Mouse (Mus musculus) kidney, embryonic 16.5 days (tissue): Measurements from ENCODE around the gene Clhc1. TPM values are rescaled to one million over a fixed set of nuclear protein-coding genes. Genes with fewer than 3 reads are reported as not detected.

Experiments
- polyA plus RNA-seq: library from polyadenylated mRNA; unstranded; fragments of >200 nt; fragmentation: Nextera tagmentation; extraction: Ambion mirVana; gene quantifications from 2 replicates; pipeline ENCODE4 v1.2.1, GENCODE M21; 2015

The Clhc1 gene
- polyA plus RNA-seq, 1 experiment from 2014 or later, result 0.15 TPM

Other genes with a start within 250 kb of the Clhc1 start
- 21.4 and 25.7 TPM in 2 replicates for gene Ccdc88a, start 174.3 kb upstream of the Clhc1 start, polyA plus RNA-seq
- 24.5 and 28.8 TPM in 2 replicates for gene Prorsd1, start 32.9 kb upstream of the Clhc1 start, polyA plus RNA-seq
- gene Mtif2, start 21.5 kb upstream of the Clhc1 start, polyA plus RNA-seq, result 49.8 and 54.4 TPM in 2 replicates
- 908 and 951 TPM in 2 replicates for gene Rps27a, start 159 bp downstream of the Clhc1 start, polyA plus RNA-seq
- 42.8 and 44.0 TPM in 2 replicates for gene Rtn4, start 145.0 kb downstream of the Clhc1 start, polyA plus RNA-seq